Mouse (Mus musculus) macrophage (primary cell): ENCODE results near the gene Pde6d. TPM values are rescaled to one million over a fixed set of nuclear protein-coding genes. Genes with fewer than 3 reads are reported as not detected.
A peak's percentile ranks its signal among the peaks of the same experiment; 100 is the strongest.

Experiments
- H3K27ac ChIP-seq: fragments of 350-480 bp; formaldehyde crosslinking; 2 replicates; pipeline ENCODE4 v1.9.0; 2021
- H3K36me3 ChIP-seq: fragments of 350-480 bp; formaldehyde crosslinking; 2 replicates; pipeline ENCODE4 v1.9.0; 2021; ENCODE audit errors: inconsistent target
- H3K4me3 ChIP-seq: fragments of 350-480 bp; formaldehyde crosslinking; 2 replicates; pipeline ENCODE4 v1.9.0; 2021; ENCODE audit errors: inconsistent target
- H3K79me2 ChIP-seq: fragments of 350-480 bp; formaldehyde crosslinking; 2 replicates; pipeline ENCODE4 v1.9.0; 2021; ENCODE audit errors: inconsistent target
- WGBS: methylation state at CpG from one replicate; pipeline ENCODE4 v1.1.7; 2026; ENCODE audit warnings: inconsistent platforms; ENCODE audit not compliant: missing documents; 5-methylcytosine and 5-hydroxymethylcytosine counted together
- polyA plus RNA-seq: library from polyadenylated mRNA; stranded (reverse); fragments of 250-400 nt; gene quantifications from 3 replicates; pipeline ENCODE4 v1.2.4, GENCODE M21; 2018; ENCODE audit warnings: inconsistent platforms

Pde6d gene
- polyA plus RNA-seq, 1 experiment from 2014 or later, result 23.4 TPM

DNA sequence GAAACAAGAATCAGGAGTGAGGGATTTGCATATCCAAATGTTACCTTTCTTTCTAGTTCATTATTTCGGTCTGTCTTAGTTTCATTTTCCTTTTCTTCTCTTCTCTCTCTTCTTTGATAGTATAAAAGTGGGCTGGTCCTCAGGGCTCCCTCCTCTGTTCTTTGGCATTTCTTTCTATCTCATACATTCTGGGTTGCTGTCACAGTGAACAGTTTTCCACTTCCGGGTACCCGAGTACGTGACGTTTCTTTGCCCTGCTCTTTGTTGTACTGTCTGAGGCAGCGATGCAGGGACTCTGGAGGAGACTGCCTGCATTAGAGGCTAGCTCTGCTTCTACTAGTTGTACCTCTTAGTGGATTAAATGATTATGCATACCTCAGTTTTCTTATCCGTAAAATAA, 12.1 kb upstream of the Pde6d start:
- 95% methylated on average over 7 of the region's 7 CpGs for whole genome bisulfite sequencing
- H3K79me2 ChIP-seq, result peaks cover 12% of the 10 kb centered on the region; the same call in 1 of the 2 replicates
- no peak overlapping the region for H3K27ac ChIP-seq
- peaks cover 68% of the 10 kb centered on the region for H3K36me3 ChIP-seq
- no peak overlapping the region for H3K4me3 ChIP-seq

DNA sequence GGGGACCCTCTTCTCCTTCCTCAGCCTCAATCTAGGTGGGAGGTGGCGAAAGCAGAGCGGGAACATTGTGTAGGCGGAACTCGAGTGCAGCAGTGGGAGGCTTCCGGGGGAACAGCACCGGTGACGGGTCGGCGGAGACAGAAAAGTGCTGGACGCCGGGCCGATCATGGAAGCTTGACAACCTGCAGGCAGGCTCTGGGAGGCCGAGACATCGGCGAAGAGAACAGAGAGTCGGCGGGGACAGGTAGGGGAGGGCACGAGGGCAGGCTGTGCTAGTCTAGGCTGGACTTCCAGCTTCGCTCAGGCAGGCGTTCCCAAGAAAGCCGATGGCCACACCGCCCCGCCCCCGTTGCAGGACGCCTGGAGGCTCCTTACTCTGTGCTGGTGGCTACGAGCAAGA, 4.6 kb upstream of the Pde6d start:
- Histone ChIP-seq H3K4me3 (peak overlapping the region; percentile 92), H3K27ac (peak overlapping the region; percentile 34; the same call in 1 of the 2 replicates), H3K79me2 (peaks cover 69% of the 10 kb centered on the region), H3K36me3 (peaks cover 14% of the 10 kb centered on the region; the same call in 1 of the 2 replicates)
- WGBS, result 1% methylated on average over 26 of the region's 26 CpGs

DNA sequence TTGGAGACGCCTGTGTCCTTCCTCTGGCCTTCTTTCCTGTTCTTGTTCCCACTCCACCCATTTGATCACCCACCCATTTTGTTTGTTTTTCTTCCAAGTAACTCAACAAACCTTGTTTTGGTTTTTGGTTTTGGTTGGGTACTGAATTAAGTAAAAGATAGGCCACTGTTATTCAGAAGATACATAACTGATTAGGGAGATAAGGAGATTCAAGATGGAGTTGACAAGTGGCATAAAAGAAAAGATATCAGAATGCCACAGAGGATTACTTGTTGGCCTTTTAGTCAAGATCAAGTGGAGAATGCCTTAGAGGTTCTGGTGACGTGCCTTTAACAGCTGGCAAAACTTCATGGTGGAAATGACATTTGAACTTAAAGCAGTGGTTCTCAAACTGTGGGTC, 1.3 kb upstream of the Pde6d start:
- peaks cover 53% of the 10 kb centered on the region for H3K79me2 ChIP-seq
- no peak overlapping the region for H3K27ac ChIP-seq
- H3K36me3 ChIP-seq, result no peaks in the 10 kb centered on the region
- WGBS, result 77% methylated on average over 2 of the region's 2 CpGs
- H3K4me3 ChIP-seq, result peak overlapping the region; percentile 66

DNA sequence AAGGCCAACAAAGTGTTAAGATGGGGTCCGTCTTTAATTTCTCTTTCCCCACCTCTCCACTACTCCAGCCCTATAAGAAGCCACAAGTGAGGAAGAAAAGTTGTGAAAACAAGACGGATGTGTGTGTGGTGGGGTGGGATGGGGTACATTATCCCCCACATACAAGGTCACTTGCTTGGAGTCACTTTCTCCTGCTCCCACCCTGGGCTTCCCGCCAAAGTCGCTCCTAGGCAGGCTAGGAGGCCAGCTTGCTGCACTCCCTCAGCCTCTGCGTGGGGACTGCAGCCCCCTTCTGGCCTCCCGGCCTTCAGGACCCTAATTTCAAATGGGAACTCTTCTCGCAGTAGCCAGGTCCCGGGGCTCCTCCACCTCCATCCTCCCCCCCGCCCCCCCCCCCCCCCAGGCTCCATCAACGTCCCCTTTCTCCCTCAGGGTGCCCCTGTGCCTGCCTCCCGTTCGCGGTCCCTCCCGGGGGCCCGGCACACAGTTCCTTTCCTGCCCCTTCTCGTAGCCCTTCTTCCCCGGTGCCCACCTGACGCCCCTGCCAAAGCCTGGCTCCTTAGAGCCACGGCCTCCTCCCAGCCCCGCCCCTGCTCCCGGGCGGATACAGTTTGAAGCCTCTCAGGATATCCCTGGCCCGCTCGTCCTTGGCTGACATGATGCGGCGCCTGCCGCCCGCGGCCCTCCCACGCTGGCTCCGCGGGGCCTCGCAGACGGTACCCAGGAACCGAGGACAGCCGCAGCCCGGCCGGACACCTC, 558 bp downstream of the Pde6d start:
- no peak overlapping the region for H3K27ac ChIP-seq
- 1% methylated on average over 35 of the region's 38 CpGs for WGBS
- H3K79me2 ChIP-seq, result peaks cover 34% of the 10 kb centered on the region; the same call in 1 of the 2 replicates
- peak overlapping the region; percentile 66 for H3K4me3 ChIP-seq
- no peaks in the 10 kb centered on the region for H3K36me3 ChIP-seq

DNA sequence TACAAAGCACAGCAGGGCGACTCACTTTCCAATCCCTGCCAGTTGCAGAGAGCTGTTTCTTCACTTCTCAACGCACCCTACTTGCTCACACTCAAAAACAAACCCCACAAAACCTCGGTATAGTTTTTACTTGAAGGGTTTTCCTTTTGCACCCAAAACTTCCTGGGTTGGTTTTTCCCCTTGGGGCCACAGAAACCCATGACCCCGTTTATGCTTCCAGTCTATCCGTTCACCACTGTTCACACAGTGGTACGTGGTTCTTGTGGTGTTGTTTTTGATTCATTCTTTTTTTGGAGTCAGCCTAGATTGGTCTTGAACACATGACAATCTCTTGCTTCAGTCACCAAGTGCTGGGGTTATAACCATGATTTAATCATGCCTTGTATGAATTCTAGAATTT, 2.0 kb downstream of the Pde6d start:
- Histone ChIP-seq H3K36me3 (no peaks in the 10 kb centered on the region), H3K27ac (no peak overlapping the region), H3K4me3 (no peak overlapping the region), H3K79me2 (peaks cover 26% of the 10 kb centered on the region; the same call in 1 of the 2 replicates)
- 53% methylated on average over 6 of the region's 6 CpGs for WGBS

GRCm38 (mm10) chr1:86571941-86572340, 10.5 kb downstream of the Pde6d start:
- no peaks in the 10 kb centered on the region for H3K79me2 ChIP-seq
- no peak overlapping the region for H3K4me3 ChIP-seq
- H3K27ac ChIP-seq, result no peak overlapping the region
- H3K36me3 ChIP-seq, result no peaks in the 10 kb centered on the region
- WGBS, result 94% methylated on average over 4 of the region's 4 CpGs

DNA sequence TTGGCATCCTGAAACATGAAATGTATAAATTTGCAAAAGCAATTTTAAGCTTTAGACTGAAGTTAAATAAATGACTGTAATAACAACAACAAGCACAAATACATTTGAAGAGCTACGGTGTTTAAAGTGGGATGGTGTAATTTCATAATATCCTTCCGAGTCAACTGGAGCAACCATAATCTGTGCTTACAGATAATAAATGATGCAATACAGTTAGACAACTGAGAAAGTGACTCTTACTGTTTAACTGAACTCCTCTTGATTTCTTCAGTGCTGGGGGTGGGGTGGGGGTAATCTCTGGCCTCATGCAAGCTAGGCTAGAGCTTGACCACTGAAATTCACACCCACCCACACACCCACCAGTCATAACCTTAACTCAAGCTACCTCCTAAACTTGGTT, 11.0 kb downstream of the Pde6d start:
- Histone ChIP-seq H3K4me3 (no peak overlapping the region), H3K79me2 (no peaks in the 10 kb centered on the region), H3K36me3 (no peaks in the 10 kb centered on the region), H3K27ac (no peak overlapping the region)
- WGBS, result 23% methylated on average over 2 of the region's 2 CpGs

GRCm38 (mm10) chr1:86569292-86569860, 13.1 kb downstream of the Pde6d start:
- WGBS, result 51% methylated on average over 2 of the region's 2 CpGs
- no peaks in the 10 kb centered on the region for H3K36me3 ChIP-seq
- H3K27ac ChIP-seq, result no peak overlapping the region
- H3K4me3 ChIP-seq, result no peak overlapping the region
- H3K79me2 ChIP-seq, result no peaks in the 10 kb centered on the region

DNA sequence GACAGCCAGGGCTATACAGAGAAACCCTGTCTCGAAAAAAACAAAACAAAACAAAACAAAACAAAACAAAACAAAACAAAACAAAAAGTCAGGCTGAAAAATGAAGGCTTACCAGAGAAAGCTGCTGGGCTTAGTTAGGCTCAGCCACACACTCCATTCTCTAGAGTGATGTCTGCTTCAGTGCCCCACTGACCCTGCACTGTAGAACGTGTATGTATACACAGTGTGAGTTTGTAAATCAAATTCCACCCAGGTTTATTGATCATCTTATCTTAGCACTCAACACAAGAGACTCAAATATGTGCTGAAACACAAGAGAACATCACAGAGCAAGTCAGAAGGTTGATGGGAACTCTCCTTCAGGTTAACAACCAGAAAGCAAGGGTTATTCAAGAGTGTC, 14.0 kb downstream of the Pde6d start:
- Histone ChIP-seq H3K79me2 (no peaks in the 10 kb centered on the region), H3K27ac (no peak overlapping the region), H3K4me3 (no peak overlapping the region), H3K36me3 (peaks cover 3% of the 10 kb centered on the region; the same call in 1 of the 2 replicates)
- 88% methylated on average over 2 of the region's 2 CpGs for WGBS

DNA sequence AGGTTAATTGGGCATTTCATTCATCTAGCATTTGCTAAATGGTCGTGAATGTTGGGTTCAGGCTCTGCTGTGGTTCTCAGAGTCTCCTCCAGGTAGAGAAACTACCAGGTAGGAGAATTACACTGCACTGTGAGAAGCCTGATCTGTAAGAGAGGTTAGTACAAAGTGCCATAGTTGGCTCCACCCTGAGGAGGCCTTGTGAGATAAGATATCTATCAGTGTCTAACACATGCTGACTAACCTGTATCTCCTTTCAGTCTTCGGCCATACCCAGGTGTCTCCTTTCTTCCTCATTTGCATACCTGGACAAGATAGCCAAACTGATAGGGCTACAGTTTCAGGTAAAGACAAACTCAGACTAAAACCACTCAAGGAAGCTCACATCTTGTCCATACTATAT, 19.8 kb downstream of the Pde6d start:
- H3K36me3 ChIP-seq, result peaks cover 6% of the 10 kb centered on the region; the same call in 1 of the 2 replicates
- WGBS, result 88% methylated on average over 2 of the region's 2 CpGs

GRCm38 (mm10) chr1:86559232-86559631, 23.2 kb downstream of the Pde6d start:
- Histone ChIP-seq H3K27ac (no peak overlapping the region), H3K36me3 (peaks cover 6% of the 10 kb centered on the region; the same call in 1 of the 2 replicates), H3K4me3 (no peak overlapping the region), H3K79me2 (no peaks in the 10 kb centered on the region)
- 89% methylated on average over 3 of the region's 3 CpGs for WGBS

More for the DNA sequence above, 19.8 kb downstream of the Pde6d start:
- Histone ChIP-seq H3K27ac (no peak overlapping the region), H3K4me3 (no peak overlapping the region), H3K79me2 (no peaks in the 10 kb centered on the region)

DNA sequence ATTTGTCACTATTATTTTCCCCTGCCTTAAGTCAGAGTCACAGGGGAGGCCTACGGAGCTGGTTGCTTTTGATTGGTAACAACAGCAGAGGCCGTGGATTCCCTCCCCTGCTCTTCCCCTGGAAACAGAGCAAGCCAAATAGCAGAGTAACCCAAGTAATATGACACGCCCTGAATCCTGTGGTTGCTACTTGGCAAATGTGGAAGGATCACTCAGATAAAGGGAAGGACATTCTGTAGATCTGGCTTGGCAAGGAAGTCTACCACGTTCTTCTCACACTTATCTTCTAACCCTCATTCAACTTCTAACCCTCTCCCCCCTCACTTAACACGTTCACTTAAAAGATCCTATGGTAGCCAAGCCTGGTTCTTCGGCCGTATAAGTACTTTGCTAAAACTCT, 24.6 kb downstream of the Pde6d start:
- 77% methylated on average over 7 of the region's 7 CpGs for WGBS
- no peak overlapping the region for H3K27ac ChIP-seq
- H3K36me3 ChIP-seq, result no peaks in the 10 kb centered on the region

GRCm38 (mm10) chr1:86555665-86556064, 26.8 kb downstream of the Pde6d start:
- WGBS, result 98% methylated on average over 3 of the region's 3 CpGs
- Histone ChIP-seq H3K27ac (no peak overlapping the region), H3K36me3 (no peaks in the 10 kb centered on the region), H3K79me2 (no peaks in the 10 kb centered on the region), H3K4me3 (no peak overlapping the region)

More for the DNA sequence above, 24.6 kb downstream of the Pde6d start:
- H3K79me2 ChIP-seq, result no peaks in the 10 kb centered on the region
- H3K4me3 ChIP-seq, result no peak overlapping the region

DNA sequence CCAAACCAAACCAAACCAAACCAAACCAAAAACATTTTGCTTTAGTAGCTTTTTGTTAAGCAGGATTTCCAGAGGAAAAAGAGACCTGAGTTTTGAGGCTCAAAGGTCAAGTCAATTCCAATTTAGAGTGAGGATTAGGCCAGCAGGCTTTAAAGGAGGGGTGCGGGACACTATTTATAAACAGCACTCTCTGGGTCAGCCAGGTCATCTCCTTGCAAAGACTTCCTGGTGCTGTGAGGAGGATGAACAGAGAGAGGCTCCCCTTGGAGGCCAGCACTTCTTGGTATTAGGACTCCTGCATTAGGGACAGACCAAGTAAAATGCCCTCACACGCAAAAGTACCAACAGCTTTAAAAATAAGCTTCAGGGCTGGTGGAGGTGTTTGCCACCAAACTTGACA, 30.6 kb downstream of the Pde6d start:
- 100% methylated on average over 2 of the region's 2 CpGs for WGBS
- no peak overlapping the region for H3K4me3 ChIP-seq
- no peaks in the 10 kb centered on the region for H3K79me2 ChIP-seq
- no peak overlapping the region for H3K27ac ChIP-seq
- peaks cover 1% of the 10 kb centered on the region; the same call in 1 of the 2 replicates for H3K36me3 ChIP-seq

GRCm38 (mm10) chr1:86551299-86551698, 31.1 kb downstream of the Pde6d start:
- Histone ChIP-seq H3K79me2 (no peaks in the 10 kb centered on the region), H3K27ac (no peak overlapping the region), H3K36me3 (peaks cover 7% of the 10 kb centered on the region; the same call in 1 of the 2 replicates), H3K4me3 (no peak overlapping the region)
- 95% methylated on average over 4 of the region's 4 CpGs for WGBS
